Mouse (Mus musculus) thymus, adult 2 months (tissue): ENCODE measurements at regions not wholly inside any gene's neighbourhood (a gene's known extent, or its start where the extent isn't known, plus 50 kb on each side); places are given as distances from the start of the nearest gene placed in this dataset.

Source experiments
- CTCF ChIP-seq: fragments of 200-500 bp; IDR thresholded peaks from 2 replicates; pipeline ENCODE4 v1.5.1; 2012; ENCODE audit warnings: mild to moderate bottlenecking, control low read depth, low read length, moderate library complexity, borderline replicate concordance; ENCODE audit not compliant: control insufficient read depth, poor library complexity, insufficient read depth; ENCODE audit errors: extremely low read depth
- POLR2A ChIP-seq: fragments of 200-500 bp; IDR thresholded peaks from 2 replicates; pipeline ENCODE4 v1.6.1; 2012; ENCODE audit warnings: mild to moderate bottlenecking, low read length, control low read depth, moderate library complexity; ENCODE audit not compliant: control insufficient read depth, poor library complexity, insufficient read depth; ENCODE audit errors: extremely low read depth

DNA sequence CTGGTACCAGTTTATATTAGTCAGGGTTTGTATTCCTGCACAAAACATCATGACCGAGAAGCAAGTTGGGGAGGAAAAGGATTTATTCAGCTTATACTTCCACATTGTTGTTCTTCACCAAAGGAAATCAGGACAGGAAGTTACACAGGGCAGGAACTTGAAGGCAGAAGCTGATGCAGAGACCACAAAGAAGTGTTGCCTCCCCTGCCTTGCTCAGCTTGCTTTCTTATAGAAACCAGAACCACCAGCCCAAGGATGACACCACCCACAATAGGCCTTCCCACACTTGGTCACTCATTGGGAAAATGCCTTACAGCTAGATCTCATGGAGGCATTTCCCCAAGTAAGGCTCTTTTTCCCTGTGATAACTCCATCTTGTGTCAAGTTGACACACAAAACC, 97.5 kb upstream of the Fam49a start:
- no peak for TF ChIP-seq CTCF
- no peak for TF ChIP-seq POLR2A
